Mouse (Mus musculus): ENCODE measurements around the gene Zbtb48.

The Zbtb48 gene

GRCm38 (mm10) chr4:151980699-151981098, 46.8 kb downstream of the Zbtb48 start:
- in situ Hi-C loops (cut with MboI; ENCODE audit: low sequenced_read_pairs) = no loop called here

- in situ Hi-C loops (cut with MboI; ENCODE audit: low sequenced_read_pairs) = no loop called here
These were observed 49.7 kb downstream of the Zbtb48 start for GRCm38 (mm10) chr4:151977748-151978147.

- in situ Hi-C loops (cut with MboI; ENCODE audit: low sequenced_read_pairs) = no loop called here
These were observed 52.0 kb downstream of the Zbtb48 start for GRCm38 (mm10) chr4:151975441-151975840.

DNA sequence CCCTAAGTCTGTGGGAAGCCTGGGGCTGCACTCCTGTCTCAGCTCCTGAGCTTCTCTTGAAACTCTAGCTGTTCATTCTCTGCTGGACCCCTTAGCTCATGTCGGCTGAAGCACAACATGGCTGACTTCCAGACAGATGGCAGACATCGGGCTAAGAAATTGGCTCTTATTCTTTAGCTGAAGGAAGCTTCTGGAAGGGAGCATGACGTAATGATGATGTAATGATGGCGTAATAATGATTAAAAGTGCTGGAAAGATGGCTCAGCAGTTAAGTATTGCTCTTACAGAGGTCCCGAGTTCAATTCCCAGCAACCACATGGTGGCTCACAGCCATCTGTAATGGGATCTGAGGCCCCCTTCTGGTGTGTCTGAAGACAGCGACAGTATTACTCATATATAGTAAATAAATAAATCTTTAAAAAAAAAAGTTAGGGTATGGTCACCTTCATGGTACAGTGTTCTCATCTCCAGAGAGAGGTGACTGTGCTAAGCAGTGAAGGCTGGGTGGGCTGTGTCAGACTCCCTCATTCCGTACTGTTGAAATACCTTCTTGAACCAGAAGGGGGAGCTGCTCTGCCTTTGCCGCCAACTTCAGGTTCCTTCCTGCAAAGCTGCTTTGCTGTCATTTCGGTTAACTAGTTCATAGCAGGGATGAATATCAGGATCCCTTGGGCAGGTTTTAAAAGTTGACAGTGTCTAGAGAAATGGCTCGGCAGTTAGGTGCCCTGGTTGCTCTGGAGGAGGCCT, 55.1 kb downstream of the Zbtb48 start:
- in situ Hi-C loops (cut with MboI; ENCODE audit: low sequenced_read_pairs) = no loop called here

All from CH12F3 (cell line).